Mouse (Mus musculus) frontal cortex, postnatal 36 days (tissue): Measurements from ENCODE around the gene 3110082I17Rik.

Experiments
- DNase-seq, 2 experiments: peaks; one replicate each; pipeline ENCODE4 v3.0.0; 2022; ENCODE audit warnings: low spot score in 2 of 2

The 3110082I17Rik gene

DNA sequence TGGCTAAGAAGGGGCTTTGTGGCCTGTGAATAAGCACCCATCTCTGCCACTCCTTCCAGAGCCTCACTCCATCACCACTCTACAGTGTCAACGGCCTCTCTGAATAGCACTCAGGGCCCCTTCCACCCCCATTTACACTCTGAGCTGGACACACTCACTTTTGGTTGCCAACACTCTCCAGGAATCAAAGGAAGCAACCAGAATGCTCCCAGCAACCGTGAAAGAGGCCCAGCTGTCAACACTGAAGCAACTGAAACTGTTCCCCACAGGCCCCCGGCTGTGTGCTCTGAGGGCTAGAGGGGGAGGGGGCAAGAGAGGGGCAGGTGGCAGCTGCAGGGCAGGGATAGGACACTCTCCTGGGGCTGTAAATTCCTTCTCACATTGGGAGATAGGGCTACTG, 41.7 kb downstream of the 3110082I17Rik start:
- DNase-seq, result no peak

DNA sequence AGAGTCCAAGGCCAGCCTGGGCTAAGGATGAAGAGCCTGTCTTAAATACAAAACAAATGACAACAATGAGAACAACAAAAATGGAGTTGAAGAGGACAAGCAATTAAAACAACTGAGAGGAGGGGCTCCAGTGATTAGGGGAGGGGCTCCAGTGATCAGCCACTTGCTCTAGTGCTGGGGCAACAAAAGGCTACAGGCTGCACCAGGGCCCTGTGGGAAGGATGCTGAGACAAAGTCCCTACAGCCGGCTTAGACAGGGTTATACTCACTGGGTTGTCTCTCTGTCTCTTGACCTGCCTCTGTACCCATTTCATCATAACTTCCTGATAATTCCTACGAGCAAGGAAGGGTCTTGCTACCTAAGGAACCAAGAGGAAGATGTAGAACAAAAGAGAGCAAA, 42.2 kb downstream of the 3110082I17Rik start:
- no peak for DNase-seq

- no peak for DNase-seq
Observed at GRCm38 (mm10) chr5:139417480-139417879, 42.8 kb downstream of the 3110082I17Rik start.

DNA sequence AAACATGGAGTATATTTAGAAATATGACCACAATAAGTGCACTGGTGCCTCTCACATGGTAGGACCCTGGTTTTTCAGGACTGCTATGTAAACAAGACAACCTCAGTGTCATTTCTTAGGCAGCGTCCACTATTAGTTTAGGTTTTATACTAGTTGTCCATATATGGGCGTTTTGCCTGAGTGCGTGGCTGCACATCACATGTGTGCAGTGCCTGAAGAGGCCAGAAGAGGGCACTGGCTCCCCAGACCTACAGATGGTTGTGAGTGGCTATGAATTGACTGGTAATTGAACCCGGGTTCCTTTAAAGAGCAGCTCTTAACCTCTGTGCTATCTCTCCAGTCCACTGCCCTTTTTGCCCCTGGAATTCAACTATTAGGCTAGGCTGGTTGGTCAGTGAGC, 43.4 kb downstream of the 3110082I17Rik start:
- no peak for DNase-seq

DNA sequence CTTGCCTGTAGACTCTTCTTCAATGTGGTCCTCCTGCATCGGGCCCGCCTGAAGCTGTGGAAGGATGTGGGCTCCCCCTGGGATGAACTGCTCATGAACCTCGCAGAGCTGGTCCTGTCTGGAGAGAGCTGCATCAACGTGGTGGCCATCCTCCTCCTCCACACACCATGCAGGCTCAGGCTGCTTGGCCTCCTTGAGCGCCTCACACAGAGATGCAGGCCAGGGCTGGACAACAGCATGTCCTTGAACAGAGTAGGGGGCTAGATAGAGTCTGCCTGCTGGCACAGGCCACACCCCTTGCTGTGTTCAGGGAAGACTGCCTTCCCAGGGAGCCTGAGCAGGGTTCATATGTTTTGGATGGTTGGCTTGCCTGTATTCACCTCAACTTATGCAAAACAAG, 45.3 kb downstream of the 3110082I17Rik start:
- DNase-seq, result no peak

DNA sequence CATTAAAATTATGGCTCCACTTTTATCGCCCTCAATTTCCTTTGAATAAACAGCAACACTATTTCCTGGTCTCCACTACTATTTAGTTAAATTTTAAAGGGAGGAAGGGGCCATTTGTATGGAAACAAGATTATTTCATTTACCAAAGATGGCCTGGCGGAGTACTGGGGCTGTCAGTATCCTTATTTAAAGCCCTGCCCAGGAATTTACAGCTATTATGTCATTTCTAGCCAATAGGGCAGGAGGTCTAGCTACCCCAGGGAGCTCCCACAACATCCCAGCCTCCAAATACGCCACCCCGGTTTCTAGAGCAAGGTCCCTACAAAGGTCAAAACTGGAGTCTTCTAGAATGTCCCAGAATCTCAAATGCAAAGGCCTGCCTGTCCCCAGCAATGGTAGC, 46.8 kb downstream of the 3110082I17Rik start:
- DNase-seq, result no peak

DNA sequence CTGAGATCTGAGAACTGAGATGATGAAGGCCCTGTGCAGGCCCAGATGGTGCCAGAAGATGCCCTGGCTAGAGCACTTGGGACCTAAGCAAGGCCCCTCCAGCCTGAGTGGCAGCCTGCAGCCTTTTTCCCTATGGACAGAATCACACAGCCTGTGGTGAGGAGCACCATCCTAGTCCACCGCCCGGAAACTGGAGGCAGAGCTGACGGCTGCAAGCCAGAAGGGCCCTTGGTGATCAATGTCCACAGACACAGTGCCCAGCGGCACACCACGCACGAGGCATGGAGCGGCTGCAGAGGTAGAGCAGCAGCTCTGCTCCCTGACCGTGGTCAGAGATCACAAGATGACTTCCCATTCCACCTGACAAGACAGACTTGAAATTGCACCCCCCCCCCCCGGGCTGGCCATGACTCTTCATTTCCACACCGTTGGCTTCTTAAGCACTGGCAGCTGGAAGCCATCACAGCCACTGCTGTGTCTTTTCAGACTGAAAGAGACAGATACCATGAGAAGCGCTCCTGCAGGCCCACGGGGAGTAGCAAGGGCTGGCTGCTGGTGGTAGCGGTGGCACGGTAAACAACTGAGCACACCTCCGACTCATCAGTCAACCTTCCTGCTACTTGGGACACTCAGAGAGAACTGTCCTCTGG, 48.5 kb downstream of the 3110082I17Rik start:
- no peak for DNase-seq

DNA sequence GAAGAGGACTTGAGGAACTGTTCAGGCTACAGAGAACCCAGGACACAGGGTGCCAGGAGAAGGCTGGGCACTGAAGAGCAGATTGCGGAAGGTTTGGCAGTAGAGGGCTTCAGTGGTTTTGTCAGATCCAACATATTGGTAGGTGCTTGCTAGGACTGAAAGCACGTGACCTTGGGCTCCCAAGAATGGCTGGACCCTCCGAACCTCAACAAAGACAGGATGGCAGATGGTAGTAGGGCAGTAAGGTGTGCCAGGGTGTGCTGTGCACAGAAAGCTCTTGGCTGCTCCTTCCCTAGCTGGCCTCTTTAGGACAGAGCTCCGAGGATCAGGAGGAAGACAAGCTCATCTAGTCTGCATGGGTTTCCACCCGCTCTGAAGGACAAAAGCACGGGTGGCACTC, 49.2 kb downstream of the 3110082I17Rik start:
- DNase-seq, result no peak

DNA sequence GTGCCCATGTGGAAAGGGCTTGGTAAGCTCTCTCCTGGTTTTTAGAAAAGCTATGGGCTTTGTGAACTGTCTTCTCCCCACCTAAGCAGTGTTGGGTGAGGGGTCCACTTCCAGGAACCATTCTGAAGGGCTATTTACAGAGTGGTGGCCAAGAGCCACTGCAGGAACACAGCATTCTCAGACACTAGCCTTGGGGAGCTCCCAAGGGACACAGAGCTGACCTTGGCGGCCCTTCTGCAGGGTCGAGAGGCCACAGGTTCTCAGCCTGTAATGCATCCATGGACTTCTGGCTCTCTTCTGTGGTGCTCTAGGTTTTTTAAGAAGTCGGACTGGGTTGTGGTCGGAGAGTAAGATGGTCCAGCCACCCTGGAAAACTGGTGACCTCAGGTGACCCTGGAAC, 50.3 kb downstream of the 3110082I17Rik start:
- DNase-seq, result no peak

- no peak for DNase-seq
Observed at GRCm38 (mm10) chr5:139409412-139409811, 50.9 kb downstream of the 3110082I17Rik start.

- no peak for DNase-seq
Observed at GRCm38 (mm10) chr5:139408511-139408910, 51.8 kb downstream of the 3110082I17Rik start.

DNA sequence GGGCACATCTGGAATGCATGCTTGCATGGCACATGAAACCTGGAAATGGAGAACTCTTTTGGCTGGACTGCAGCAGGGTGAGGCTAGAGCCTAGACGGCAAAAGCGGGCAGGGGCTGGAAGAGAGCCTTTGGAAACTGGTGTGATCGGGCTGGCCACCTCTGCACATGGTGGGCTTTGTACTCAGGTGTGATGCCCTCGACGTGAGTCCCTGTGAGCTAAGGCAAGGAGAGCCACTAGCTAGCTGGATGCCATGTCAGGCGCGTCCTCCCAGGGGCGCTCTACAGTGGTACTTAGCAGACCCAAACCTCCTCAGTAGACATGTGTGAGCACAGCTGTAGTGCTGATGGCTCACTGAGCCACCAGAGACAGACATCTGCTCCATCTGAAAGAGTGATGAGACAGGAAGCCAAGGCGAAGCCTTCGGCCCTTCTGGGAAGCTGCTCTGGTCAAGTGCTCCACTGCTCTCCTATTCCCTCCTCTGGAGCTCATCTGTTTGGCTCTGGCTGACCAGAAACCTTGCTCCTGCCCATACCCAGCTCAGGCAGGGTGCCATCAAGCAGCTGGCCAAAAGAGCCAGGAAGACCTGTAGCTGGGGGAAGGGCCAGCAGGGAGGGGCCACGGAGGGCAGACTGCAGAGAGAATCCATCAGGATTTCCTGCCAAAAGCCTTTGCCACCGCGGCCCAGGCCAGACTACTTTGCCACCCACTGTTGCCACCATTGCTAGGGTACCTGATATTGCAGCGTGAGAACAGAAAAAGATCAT, 53.0 kb downstream of the 3110082I17Rik start:
- no peak for DNase-seq

GRCm38 (mm10) chr5:139405953-139406352, 54.4 kb downstream of the 3110082I17Rik start:
- no peak for DNase-seq

DNA sequence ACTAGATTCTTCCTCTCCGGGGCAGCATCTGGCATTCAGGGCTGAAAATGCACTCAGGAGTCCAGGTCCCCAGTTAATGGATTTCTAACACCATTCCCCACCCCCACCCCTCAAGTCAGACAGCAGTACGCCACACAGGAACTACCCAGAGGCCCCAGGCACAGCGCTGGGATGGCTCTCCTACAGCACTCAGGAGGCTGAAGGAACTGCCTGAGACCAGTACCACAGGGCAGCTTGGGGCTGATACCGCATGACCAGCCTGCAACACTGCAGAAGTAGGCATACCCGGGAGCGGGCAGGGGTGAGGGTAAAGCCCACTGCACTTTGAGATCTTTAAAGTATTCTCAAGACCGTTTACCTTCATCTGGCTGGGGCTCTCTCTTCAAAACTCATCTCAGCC, 54.8 kb downstream of the 3110082I17Rik start:
- DNase-seq, result no peak

- no peak for DNase-seq
Observed at GRCm38 (mm10) chr5:139404801-139405401, 55.4 kb downstream of the 3110082I17Rik start, which contains the start of gene C130050O18Rik. Gene C130050O18Rik, plus strand, starts transcription at chr5:139405280.

DNA sequence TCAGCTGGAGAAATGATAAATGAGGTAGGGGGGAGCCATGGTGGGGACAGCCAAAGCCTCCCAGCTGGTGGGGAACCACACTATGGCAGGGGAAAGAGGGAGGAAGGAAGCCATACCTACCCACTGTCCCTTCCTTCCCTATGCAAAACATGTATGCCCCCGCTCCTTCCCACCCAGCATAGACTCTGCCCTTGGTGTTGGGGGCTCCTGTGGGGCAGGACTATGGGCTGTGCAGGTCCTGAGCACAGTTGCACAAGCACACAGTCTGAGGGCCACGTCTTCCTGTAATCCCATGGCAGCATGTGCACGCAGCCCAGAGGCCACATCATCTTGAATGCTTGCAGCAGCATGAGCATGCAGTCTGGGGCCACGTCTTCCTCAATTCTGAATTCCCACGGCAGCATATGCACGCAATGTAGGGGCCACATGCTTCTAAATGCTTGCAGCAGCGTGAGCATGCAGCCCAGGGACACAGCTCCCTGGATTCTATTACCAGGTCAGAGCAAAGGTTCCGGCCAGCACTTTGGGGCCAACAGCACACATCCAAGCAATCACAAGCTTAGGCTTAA, 56.6 kb downstream of the 3110082I17Rik start:
- no peak for DNase-seq

- no peak for DNase-seq
Observed at GRCm38 (mm10) chr5:139402106-139402505, 58.2 kb downstream of the 3110082I17Rik start.

GRCm38 (mm10) chr5:139399991-139400390, 60.3 kb downstream of the 3110082I17Rik start:
- no peak for DNase-seq

GRCm38 (mm10) chr5:139398786-139399185, 61.5 kb downstream of the 3110082I17Rik start:
- DNase-seq, result no peak

DNA sequence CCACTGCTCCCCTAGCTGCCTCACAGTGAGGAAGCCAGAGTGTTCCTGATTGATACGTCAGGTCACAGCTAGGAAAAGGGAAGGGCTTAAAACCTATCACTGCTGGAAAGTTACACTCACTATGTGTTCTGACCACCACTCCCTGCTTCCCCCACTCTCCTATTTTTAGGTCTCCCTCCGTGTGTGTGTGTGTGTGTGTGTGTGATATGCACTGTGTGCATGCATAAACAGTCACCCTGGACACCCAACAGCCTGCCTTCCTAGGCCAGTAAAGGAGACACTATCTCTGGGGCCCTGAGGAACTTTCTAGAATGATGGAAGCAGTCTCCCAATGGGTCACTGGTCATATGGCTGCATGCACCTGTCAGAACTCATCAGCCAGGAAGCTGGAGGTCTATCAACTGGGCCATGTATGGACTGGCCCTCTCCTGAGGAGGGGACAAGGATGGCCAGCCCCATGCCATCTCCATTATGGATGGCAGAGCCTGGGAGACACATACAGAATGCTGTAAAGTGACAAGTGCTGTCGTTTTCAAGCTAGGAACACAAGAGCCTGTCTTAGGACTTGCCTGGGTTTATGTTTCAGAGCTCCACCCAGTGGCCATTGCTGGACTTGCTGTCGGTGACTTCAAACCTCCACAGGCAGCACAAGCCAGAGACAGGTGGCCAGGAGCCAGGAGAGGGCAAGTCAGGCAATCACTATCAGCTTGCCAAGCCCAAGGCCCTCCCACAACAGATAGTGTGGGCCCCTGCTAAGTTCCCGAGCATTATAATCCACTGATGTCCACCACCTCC, 62.2 kb downstream of the 3110082I17Rik start:
- DNase-seq, result peak; percentile 88 to 94

GRCm38 (mm10) chr5:139397359-139397916, 62.9 kb downstream of the 3110082I17Rik start:
- DNase-seq, result no peak
